Mouse (Mus musculus) heart, embryonic 16.5 days (tissue): ENCODE results near the gene Krt9. TPM values are rescaled to one million over a fixed set of nuclear protein-coding genes. Genes with fewer than 3 reads are reported as not detected.

Experiments
- ATAC-seq: fragments of 200-750 bp; cut with Nextera tagmentation; replicated peaks from 2 replicates; pipeline ENCODE4 v1.8.0; 2017; ENCODE audit warnings: moderate number of reproducible peaks; ENCODE audit not compliant: insufficient read depth, low FRiP score; ENCODE audit errors: extremely low read depth
- H3K27ac ChIP-seq: fragments of 300-500 bp; sonication (generic); 2 replicates; pipeline ENCODE4 v1.5.1; 2014; ENCODE audit warnings: mild to moderate bottlenecking, low read length, control low read depth, moderate library complexity
- H3K27me3 ChIP-seq: fragments of 300-500 bp; sonication (generic); 2 replicates; pipeline ENCODE4 v1.6.1; 2014; ENCODE audit warnings: low read length, mixed read lengths; ENCODE audit not compliant: control insufficient read depth, insufficient read depth
- H3K36me3 ChIP-seq: fragments of 300-500 bp; sonication (generic); 2 replicates; pipeline ENCODE4 v1.6.1; 2014; ENCODE audit not compliant: control insufficient read depth, insufficient read depth
- H3K4me1 ChIP-seq: fragments of 300-500 bp; sonication (generic); 2 replicates; pipeline ENCODE4 v1.6.1; 2014; ENCODE audit warnings: low read length, mixed read lengths; ENCODE audit not compliant: control insufficient read depth, insufficient read depth
- H3K4me2 ChIP-seq: fragments of 300-500 bp; sonication (generic); 2 replicates; pipeline ENCODE4 v1.6.1; 2014; ENCODE audit warnings: low read depth, mild to moderate bottlenecking, control low read depth, low read length
- H3K4me3 ChIP-seq: fragments of 300-500 bp; sonication (generic); 2 replicates; pipeline ENCODE4 v1.5.1; 2014; ENCODE audit warnings: mild to moderate bottlenecking, control low read depth, low read length
- H3K9ac ChIP-seq: fragments of 300-500 bp; sonication (generic); 2 replicates; pipeline ENCODE4 v1.6.1; 2014; ENCODE audit warnings: low read length, control low read depth
- H3K9me3 ChIP-seq: fragments of 300-500 bp; sonication (generic); replicated peaks from 2 replicates; pipeline ENCODE4 v1.6.1; 2016; ENCODE audit warnings: low read length; ENCODE audit not compliant: control insufficient read depth
- WGBS: fragments of 180-500 bp; shearing (Covaris S2); extraction: QIAGEN DNeasy Blood & Tissue Kit; methylation state at CpG from one replicate; pipeline ENCODE4 v1.1.7; 2014; 5-methylcytosine and 5-hydroxymethylcytosine counted together
- polyA plus RNA-seq: library from polyadenylated mRNA; unstranded; fragments of >200 nt; fragmentation: Nextera tagmentation; extraction: Ambion mirVana; gene quantifications from 2 replicates; pipeline ENCODE4 v1.2.1, GENCODE M21; 2015

Krt9 gene
- polyA plus RNA-seq, 1 experiment from 2014 or later: not detected

DNA sequence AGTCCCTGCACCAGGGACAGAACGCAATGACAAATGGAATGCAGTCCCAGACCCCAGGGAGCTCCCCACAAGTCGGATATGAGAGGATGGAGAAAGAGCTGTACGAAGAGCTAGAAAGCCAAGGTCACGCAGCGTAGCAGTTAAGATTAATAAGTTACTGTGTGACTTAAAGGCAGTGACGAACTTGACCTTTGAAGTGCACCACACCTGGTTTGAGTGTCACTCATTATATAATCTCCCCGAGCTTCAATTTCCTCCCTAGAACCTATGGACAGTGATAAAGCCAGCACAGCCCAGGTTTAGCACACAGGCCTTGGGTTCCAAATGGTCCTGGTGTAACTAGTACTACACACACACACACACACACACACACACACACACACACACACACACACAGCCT lies 28.7 kb downstream of the Krt9 start:
- no peaks in the 10 kb centered on the region for H3K4me1 ChIP-seq
- H3K9me3 ChIP-seq: no peaks in the 10 kb centered on the region
- H3K4me3 ChIP-seq: no peak overlapping the region
- 51% methylated on average over 7 of the region's 7 CpGs for WGBS
- H3K27me3 ChIP-seq: no peaks in the 10 kb centered on the region
- H3K9ac ChIP-seq: no peak overlapping the region
- no peak overlapping the region for H3K4me2 ChIP-seq
- no peak overlapping the region for H3K27ac ChIP-seq
- ATAC-seq: no peak
- H3K36me3 ChIP-seq: no peaks in the 10 kb centered on the region

DNA sequence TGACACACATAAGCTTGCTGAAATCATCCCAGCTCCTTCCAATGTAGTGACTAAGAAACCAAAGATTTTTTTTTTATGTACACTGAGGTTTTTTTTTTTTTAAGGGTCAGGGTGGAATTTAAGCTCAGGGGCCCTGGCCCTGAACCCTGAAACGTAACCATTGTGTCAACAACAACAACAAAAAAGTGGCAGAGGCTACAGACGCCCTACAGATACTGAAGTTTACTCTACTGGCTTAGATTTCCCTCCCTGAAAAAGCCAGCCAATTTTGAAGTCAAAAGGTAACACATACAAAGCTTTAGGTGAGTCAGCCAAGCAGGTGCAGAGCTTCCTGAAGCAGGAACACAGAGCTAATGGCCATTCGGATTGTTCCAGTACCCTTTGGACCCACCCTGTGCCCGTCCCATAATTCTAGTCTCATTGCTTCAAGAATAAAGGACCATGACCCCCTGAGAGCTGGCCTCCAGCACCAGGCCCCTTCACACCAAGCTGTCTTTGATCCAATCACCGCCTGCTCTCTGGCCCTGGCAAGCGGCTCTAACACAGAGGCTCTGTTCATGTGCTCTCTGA lies 35.1 kb downstream of the Krt9 start:
- Histone ChIP-seq H3K27me3 (no peaks in the 10 kb centered on the region), H3K4me1 (no peaks in the 10 kb centered on the region), H3K9me3 (no peaks in the 10 kb centered on the region), H3K27ac (no peak overlapping the region), H3K9ac (no peak overlapping the region), H3K36me3 (no peaks in the 10 kb centered on the region), H3K4me2 (no peak overlapping the region), H3K4me3 (no peak overlapping the region)
- no peak for ATAC-seq
- 71% methylated on average over 6 of the region's 6 CpGs for WGBS

- H3K9me3 ChIP-seq: no peaks in the 10 kb centered on the region
- H3K27me3 ChIP-seq: no peaks in the 10 kb centered on the region
- H3K4me3 ChIP-seq: no peak overlapping the region
- H3K4me1 ChIP-seq: no peaks in the 10 kb centered on the region
- no peak overlapping the region for H3K4me2 ChIP-seq
- H3K27ac ChIP-seq: no peak overlapping the region
- no peak overlapping the region for H3K9ac ChIP-seq
- ATAC-seq: no peak
- 77% methylated on average over 3 of the region's 3 CpGs for WGBS
- no peaks in the 10 kb centered on the region for H3K36me3 ChIP-seq
Measured at GRCm38 (mm10) chr11:100157331-100157730, 35.7 kb downstream of the Krt9 start.

GRCm38 (mm10) chr11:100155497-100156255 lies 37.4 kb downstream of the Krt9 start:
- Histone ChIP-seq H3K27me3 (no peaks in the 10 kb centered on the region), H3K27ac (no peak overlapping the region)
- no peak for ATAC-seq

GRCm38 (mm10) chr11:100148615-100149330 lies 44.3 kb downstream of the Krt9 start, which contains the start of gene Krt19:
Krt19 (minus strand) TSS chr11:100148665.
- Histone ChIP-seq H3K4me3 (no peak within 1 kb of the TSS), H3K27me3 (peaks cover 4% of the 10 kb centered on the region; the same call in 1 of the 2 replicates), H3K4me1 (peaks cover 12% of the 10 kb centered on the region; the same call in 1 of the 2 replicates), H3K4me2 (no peak within 1 kb of the TSS), H3K27ac (no peak within 1 kb of the TSS), H3K36me3 (no peaks in the 10 kb centered on the region), H3K9ac (no peak within 1 kb of the TSS), H3K9me3 (no peaks in the 10 kb centered on the region)
- 47% methylated on average over 9 of the region's 9 CpGs for WGBS
- no peak for ATAC-seq

More at GRCm38 (mm10) chr11:100155497-100156255, 37.4 kb downstream of the Krt9 start:
- Histone ChIP-seq H3K9me3 (no peaks in the 10 kb centered on the region), H3K36me3 (no peaks in the 10 kb centered on the region), H3K4me3 (no peak overlapping the region), H3K4me1 (no peaks in the 10 kb centered on the region), H3K4me2 (no peak overlapping the region), H3K9ac (no peak overlapping the region)
- WGBS: 43% methylated on average over 8 of the region's 8 CpGs

DNA sequence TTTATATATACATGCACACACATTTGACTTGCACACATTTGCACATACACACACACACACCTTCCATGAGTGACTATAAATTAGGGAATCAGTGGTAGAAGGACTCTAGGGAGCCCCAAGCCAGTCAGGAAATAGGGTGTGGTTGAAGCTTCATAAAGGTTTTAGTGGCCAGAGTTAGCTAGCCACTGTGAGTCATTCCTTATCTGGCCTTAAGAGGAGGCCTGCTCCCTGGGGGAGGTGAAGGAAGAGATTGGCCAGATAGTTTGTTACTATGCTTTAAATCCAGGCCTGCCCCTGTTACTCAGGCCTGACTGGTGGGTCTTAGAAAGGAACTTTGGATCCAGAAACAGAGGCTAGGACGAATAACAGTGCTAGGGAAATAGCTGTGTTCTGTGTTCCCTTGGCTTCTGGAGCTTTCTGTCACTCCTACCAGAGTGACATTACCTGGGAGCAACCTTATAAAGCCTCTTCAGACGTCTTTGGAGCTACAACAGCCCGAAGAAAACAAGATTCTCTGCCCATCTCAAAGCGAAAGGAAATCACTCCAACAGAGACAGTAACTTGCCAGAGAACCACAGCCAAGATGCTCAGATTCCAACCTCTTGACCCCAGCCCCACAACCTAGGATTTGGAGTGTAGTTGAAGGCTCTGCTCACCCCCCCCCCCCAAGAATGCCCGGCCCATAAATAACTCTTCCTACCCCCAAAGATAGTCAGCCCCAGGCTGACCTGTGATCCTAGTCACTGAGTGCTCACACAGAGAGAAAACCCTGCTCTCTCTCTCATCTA lies 45.3 kb downstream of the Krt9 start:
- Histone ChIP-seq H3K27me3 (peaks cover 4% of the 10 kb centered on the region; the same call in 1 of the 2 replicates), H3K4me1 (peaks cover 12% of the 10 kb centered on the region; the same call in 1 of the 2 replicates), H3K9ac (no peak overlapping the region), H3K9me3 (no peaks in the 10 kb centered on the region), H3K27ac (no peak overlapping the region), H3K4me2 (no peak overlapping the region), H3K36me3 (no peaks in the 10 kb centered on the region), H3K4me3 (no peak overlapping the region)
- WGBS: 53% methylated on average over 5 of the region's 5 CpGs
- ATAC-seq: no peak; the same call in 1 of the 2 replicates

GRCm38 (mm10) chr11:100145858-100146560 lies 47.0 kb downstream of the Krt9 start:
- peak; percentile 66 for ATAC-seq
- Histone ChIP-seq H3K4me1 (peaks cover 12% of the 10 kb centered on the region; the same call in 1 of the 2 replicates), H3K9ac (peak overlapping the region; percentile 26), H3K4me3 (peak overlapping the region; percentile 60), H3K27ac (no peak overlapping the region; the same call in 1 of the 2 replicates), H3K27me3 (peaks cover 4% of the 10 kb centered on the region; the same call in 1 of the 2 replicates), H3K36me3 (no peaks in the 10 kb centered on the region), H3K9me3 (no peaks in the 10 kb centered on the region), H3K4me2 (peak overlapping the region; percentile 91)
- WGBS: 4% methylated on average over 13 of the region's 13 CpGs

DNA sequence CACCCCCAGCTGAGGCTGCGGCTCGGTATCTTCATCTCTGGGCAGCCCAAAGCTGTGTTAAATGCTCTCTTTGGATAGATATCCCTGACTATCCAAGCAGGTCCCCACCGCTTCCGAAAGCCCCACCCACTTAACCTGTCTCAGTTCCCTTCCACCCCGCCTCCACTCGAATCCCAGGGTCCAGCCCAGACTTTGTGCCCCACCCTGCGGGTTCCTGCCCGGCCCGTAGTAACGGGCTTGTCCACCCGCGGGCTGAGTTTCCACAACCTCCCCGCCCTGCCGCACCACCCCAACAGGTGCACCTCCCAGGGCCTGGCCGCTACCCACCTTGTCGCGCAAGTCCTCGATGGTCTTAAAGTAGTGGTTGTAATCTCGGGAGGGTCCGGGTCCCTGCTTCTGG lies 47.9 kb downstream of the Krt9 start:
- H3K27ac ChIP-seq: no peak overlapping the region
- no peak for ATAC-seq
- peak overlapping the region; percentile 26 for H3K9ac ChIP-seq
- WGBS: 1% methylated on average over 20 of the region's 20 CpGs
- H3K9me3 ChIP-seq: no peaks in the 10 kb centered on the region
- no peaks in the 10 kb centered on the region for H3K36me3 ChIP-seq
- peaks cover 4% of the 10 kb centered on the region; the same call in 1 of the 2 replicates for H3K27me3 ChIP-seq
- peak overlapping the region; percentile 91 for H3K4me2 ChIP-seq
- peak overlapping the region; percentile 60 for H3K4me3 ChIP-seq
- peaks cover 12% of the 10 kb centered on the region; the same call in 1 of the 2 replicates for H3K4me1 ChIP-seq
